Mouse (Mus musculus): ENCODE results near the gene Ccdc43. TPM values are rescaled to one million over a fixed set of nuclear protein-coding genes. Genes with fewer than 3 reads are reported as not detected.
"Not testable (repeated sequence)": the region's sequence is repeated elsewhere in the genome, so short reads cannot be mapped to it uniquely, and the experiment has no call there.

The Ccdc43 gene
- polyA plus RNA-seq, 1 experiment from 2014 or later: 47.9 TPM

GRCm38 (mm10) chr11:102702206-102702605 lies 4.6 kb upstream of the Ccdc43 start:
- not testable (repeated sequence) for H3K9me3 ChIP-seq (ENCODE audit: control insufficient read depth, low read length); H3K4me1 ChIP-seq (ENCODE audit: control insufficient read depth, insufficient read depth, low read length); H3K4me3 ChIP-seq (ENCODE audit: low read depth, low read length); DNase-seq (ENCODE audit: low spot score); ATAC-seq (ENCODE audit: low read depth); H3K27ac ChIP-seq (replicated peaks; ENCODE audit: low read depth, low read length); H3K36me3 ChIP-seq (ENCODE audit: control insufficient read depth, insufficient read depth, low read length); H3K4me2 ChIP-seq (ENCODE audit: low read depth, low read length); H3K9ac ChIP-seq (ENCODE audit: low read depth, low read length); H3K27me3 ChIP-seq (replicated peaks; ENCODE audit: control insufficient read depth, insufficient read depth, low read length)
- 92% methylated on average over 6 of the region's 6 CpGs for WGBS

GRCm38 (mm10) chr11:102698018-102698476 lies 465 bp upstream of the Ccdc43 start:
- 16% methylated on average over 9 of the region's 9 CpGs for WGBS
- Histone ChIP-seq H3K27me3 (replicated peaks; ENCODE audit: control insufficient read depth, insufficient read depth, low read length) (no peaks in the 10 kb centered on the region), H3K4me2 (ENCODE audit: low read depth, low read length) (peak overlapping the region; percentile 65), H3K9me3 (ENCODE audit: control insufficient read depth, low read length) (no peaks in the 10 kb centered on the region), H3K36me3 (ENCODE audit: control insufficient read depth, insufficient read depth, low read length) (peaks cover 11% of the 10 kb centered on the region), H3K4me1 (ENCODE audit: control insufficient read depth, insufficient read depth, low read length) (peaks cover 15% of the 10 kb centered on the region; the same call in 1 of the 2 replicates), H3K9ac (ENCODE audit: low read depth, low read length) (peak overlapping the region; percentile 77), H3K27ac (replicated peaks; ENCODE audit: low read depth, low read length) (no peak overlapping the region), H3K4me3 (ENCODE audit: low read depth, low read length) (peak overlapping the region; percentile 60)
- ATAC-seq (ENCODE audit: low read depth) (no peak), DNase-seq (ENCODE audit: low spot score) (no peak)

- Histone ChIP-seq H3K9ac (ENCODE audit: low read depth, low read length) (no peak overlapping the region), H3K4me3 (ENCODE audit: low read depth, low read length) (no peak overlapping the region)
- WGBS: 84% methylated on average over 7 of the region's 7 CpGs
Measured at GRCm38 (mm10) chr11:102695289-102695688, 2.3 kb downstream of the Ccdc43 start.

GRCm38 (mm10) chr11:102690162-102690561 lies 7.4 kb downstream of the Ccdc43 start:
- Histone ChIP-seq H3K9ac (ENCODE audit: low read depth, low read length) (no peak overlapping the region), H3K36me3 (ENCODE audit: control insufficient read depth, insufficient read depth, low read length) (peaks cover 38% of the 10 kb centered on the region), H3K27ac (replicated peaks; ENCODE audit: low read depth, low read length) (no peak overlapping the region), H3K4me1 (ENCODE audit: control insufficient read depth, insufficient read depth, low read length) (no peaks in the 10 kb centered on the region), H3K27me3 (replicated peaks; ENCODE audit: control insufficient read depth, insufficient read depth, low read length) (no peaks in the 10 kb centered on the region), H3K4me2 (ENCODE audit: low read depth, low read length) (no peak overlapping the region), H3K4me3 (ENCODE audit: low read depth, low read length) (no peak overlapping the region), H3K9me3 (ENCODE audit: control insufficient read depth, low read length) (no peaks in the 10 kb centered on the region)
- DNase-seq (ENCODE audit: low spot score): peak; percentile 70
- no peak for ATAC-seq (ENCODE audit: low read depth)
- WGBS: 49% methylated on average over 6 of the region's 6 CpGs

More at GRCm38 (mm10) chr11:102695289-102695688, 2.3 kb downstream of the Ccdc43 start:
- ATAC-seq (ENCODE audit: low read depth) (no peak), DNase-seq (ENCODE audit: low spot score) (peak; percentile 13)
- H3K27me3 ChIP-seq (replicated peaks; ENCODE audit: control insufficient read depth, insufficient read depth, low read length): no peaks in the 10 kb centered on the region
- no peaks in the 10 kb centered on the region for H3K9me3 ChIP-seq (ENCODE audit: control insufficient read depth, low read length)
- no peak overlapping the region for H3K27ac ChIP-seq (replicated peaks; ENCODE audit: low read depth, low read length)
- H3K4me1 ChIP-seq (ENCODE audit: control insufficient read depth, insufficient read depth, low read length): peaks cover 15% of the 10 kb centered on the region; the same call in 1 of the 2 replicates
- peaks cover 11% of the 10 kb centered on the region for H3K36me3 ChIP-seq (ENCODE audit: control insufficient read depth, insufficient read depth, low read length)
- H3K4me2 ChIP-seq (ENCODE audit: low read depth, low read length): no peak overlapping the region

GRCm38 (mm10) chr11:102665637-102666435 lies 31.7 kb downstream of the Ccdc43 start:
- WGBS: 54% methylated on average over 55 of the region's 84 CpGs
- DNase-seq (ENCODE audit: low spot score) (no peak), ATAC-seq (ENCODE audit: low read depth) (no peak)
- Histone ChIP-seq H3K4me3 (ENCODE audit: low read depth, low read length) (peak overlapping the region; percentile 18; the same call in 1 of the 2 replicates), H3K9ac (ENCODE audit: low read depth, low read length) (no peak overlapping the region), H3K27ac (replicated peaks; ENCODE audit: low read depth, low read length) (no peak overlapping the region), H3K27me3 (replicated peaks; ENCODE audit: control insufficient read depth, insufficient read depth, low read length) (peaks cover 30% of the 10 kb centered on the region), H3K4me1 (ENCODE audit: control insufficient read depth, insufficient read depth, low read length) (no peaks in the 10 kb centered on the region), H3K9me3 (ENCODE audit: control insufficient read depth, low read length) (peaks cover 12% of the 10 kb centered on the region), H3K36me3 (ENCODE audit: control insufficient read depth, insufficient read depth, low read length) (no peaks in the 10 kb centered on the region), H3K4me2 (ENCODE audit: low read depth, low read length) (peak overlapping the region; percentile 29)

- 60% methylated on average over 24 of the region's 33 CpGs for WGBS
- ATAC-seq (ENCODE audit: low read depth) (no peak), DNase-seq (ENCODE audit: low spot score) (no peak)
- Histone ChIP-seq H3K36me3 (ENCODE audit: control insufficient read depth, insufficient read depth, low read length) (no peaks in the 10 kb centered on the region), H3K4me1 (ENCODE audit: control insufficient read depth, insufficient read depth, low read length) (no peaks in the 10 kb centered on the region), H3K4me3 (ENCODE audit: low read depth, low read length) (no peak overlapping the region), H3K4me2 (ENCODE audit: low read depth, low read length) (peak overlapping the region; percentile 26), H3K27me3 (replicated peaks; ENCODE audit: control insufficient read depth, insufficient read depth, low read length) (peaks cover 30% of the 10 kb centered on the region), H3K9ac (ENCODE audit: low read depth, low read length) (no peak overlapping the region), H3K27ac (replicated peaks; ENCODE audit: low read depth, low read length) (no peak overlapping the region), H3K9me3 (ENCODE audit: control insufficient read depth, low read length) (peaks cover 12% of the 10 kb centered on the region)
Measured at GRCm38 (mm10) chr11:102665151-102665550, 32.4 kb downstream of the Ccdc43 start.

- no peak within 1 kb of the TSS for H3K9ac ChIP-seq (ENCODE audit: low read depth, low read length)
- no peak for DNase-seq (ENCODE audit: low spot score)
- H3K4me3 ChIP-seq (ENCODE audit: low read depth, low read length): no peak within 1 kb of the TSS
- no peaks in the 10 kb centered on the region for H3K36me3 ChIP-seq (ENCODE audit: control insufficient read depth, insufficient read depth, low read length)
- 56% methylated on average over 3 of the region's 3 CpGs for WGBS
- H3K9me3 ChIP-seq (ENCODE audit: control insufficient read depth, low read length): peaks cover 12% of the 10 kb centered on the region
- H3K4me1 ChIP-seq (ENCODE audit: control insufficient read depth, insufficient read depth, low read length): no peaks in the 10 kb centered on the region
- no peak for ATAC-seq (ENCODE audit: low read depth)
- H3K4me2 ChIP-seq (ENCODE audit: low read depth, low read length): no peak within 1 kb of the TSS
- H3K27ac ChIP-seq (replicated peaks; ENCODE audit: low read depth, low read length): no peak within 1 kb of the TSS
- peaks cover 30% of the 10 kb centered on the region for H3K27me3 ChIP-seq (replicated peaks; ENCODE audit: control insufficient read depth, insufficient read depth, low read length)
Measured at GRCm38 (mm10) chr11:102663416-102663815, 34.2 kb downstream of the Ccdc43 start, which contains the start of gene Meioc. Gene Meioc, plus strand, starts transcription at chr11:102663716.

GRCm38 (mm10) chr11:102656931-102657330 lies 40.7 kb downstream of the Ccdc43 start:
- Histone ChIP-seq H3K4me3 (ENCODE audit: low read depth, low read length) (no peak overlapping the region), H3K4me1 (ENCODE audit: control insufficient read depth, insufficient read depth, low read length) (no peaks in the 10 kb centered on the region), H3K27ac (replicated peaks; ENCODE audit: low read depth, low read length) (no peak overlapping the region), H3K36me3 (ENCODE audit: control insufficient read depth, insufficient read depth, low read length) (no peaks in the 10 kb centered on the region), H3K27me3 (replicated peaks; ENCODE audit: control insufficient read depth, insufficient read depth, low read length) (no peaks in the 10 kb centered on the region), H3K9ac (ENCODE audit: low read depth, low read length) (no peak overlapping the region), H3K4me2 (ENCODE audit: low read depth, low read length) (no peak overlapping the region), H3K9me3 (ENCODE audit: control insufficient read depth, low read length) (no peaks in the 10 kb centered on the region)
- WGBS: 51% methylated on average over 6 of the region's 6 CpGs
- ATAC-seq (ENCODE audit: low read depth) (no peak), DNase-seq (ENCODE audit: low spot score) (no peak)

All from embryonic facial prominence, embryonic 14.5 days (tissue).